Mouse (Mus musculus): ENCODE measurements around the gene Nol12. TPM values are rescaled to one million over a fixed set of nuclear protein-coding genes. Genes with fewer than 3 reads are reported as not detected.

The Nol12 gene
- polyA plus RNA-seq, 1 experiment: not detected

GRCm38 (mm10) chr15:78936403-78936802, 1.7 kb downstream of the Nol12 start:
- Histone ChIP-seq H3K4me3 (ENCODE audit: insufficient read depth, low read depth, low read length) (no peak overlapping the region), H3K27ac (ENCODE audit: insufficient read depth, low read depth, low read length) (no peak overlapping the region), H3K4me1 (ENCODE audit: control insufficient read depth, insufficient read depth, low read length) (peaks cover 11% of the 10 kb centered on the region)
- no peak for TF ChIP-seq CTCF (IDR thresholded peaks at IDR 0.05; ENCODE audit: insufficient read depth, low read depth, low read length)
- TF ChIP-seq POLR2A (IDR thresholded peaks at IDR 0.05; ENCODE audit: insufficient read depth, low read depth, low read length): no peak
- WGBS: 91% methylated on average over 12 of the region's 12 CpGs

DNA sequence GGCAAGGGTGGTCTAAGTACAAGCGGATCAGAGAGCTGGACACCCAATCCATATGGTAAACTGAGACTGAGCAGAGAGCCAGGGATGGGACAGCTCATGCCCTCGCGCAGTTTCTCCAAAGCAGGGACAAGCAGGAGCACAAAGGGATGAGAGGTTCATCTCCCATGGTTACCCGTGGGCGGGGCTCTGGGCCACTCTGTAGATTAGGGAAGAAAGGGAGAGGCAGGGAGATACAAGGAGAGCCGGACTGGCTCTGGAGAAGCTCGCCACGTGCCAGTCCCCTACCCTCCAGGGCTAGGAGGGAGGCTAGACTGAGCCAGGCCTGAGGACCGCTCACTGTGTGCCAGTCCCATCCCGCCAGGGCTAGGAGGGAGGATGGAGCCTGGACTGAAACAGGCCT, 2.6 kb downstream of the Nol12 start:
- Histone ChIP-seq H3K4me3 (ENCODE audit: insufficient read depth, low read depth, low read length) (no peak overlapping the region), H3K4me1 (ENCODE audit: control insufficient read depth, insufficient read depth, low read length) (peaks cover 11% of the 10 kb centered on the region), H3K27ac (ENCODE audit: insufficient read depth, low read depth, low read length) (no peak overlapping the region)
- TF ChIP-seq CTCF (IDR thresholded peaks at IDR 0.05; ENCODE audit: insufficient read depth, low read depth, low read length) (no peak), POLR2A (IDR thresholded peaks at IDR 0.05; ENCODE audit: insufficient read depth, low read depth, low read length) (no peak)
- WGBS: 81% methylated on average over 10 of the region's 10 CpGs

- Histone ChIP-seq H3K4me1 (ENCODE audit: control insufficient read depth, insufficient read depth, low read length) (peaks cover 14% of the 10 kb centered on the region), H3K27ac (ENCODE audit: insufficient read depth, low read depth, low read length) (no peak overlapping the region), H3K4me3 (ENCODE audit: insufficient read depth, low read depth, low read length) (no peak overlapping the region)
- TF ChIP-seq CTCF (IDR thresholded peaks at IDR 0.05; ENCODE audit: insufficient read depth, low read depth, low read length): no peak
- no peak for TF ChIP-seq POLR2A (IDR thresholded peaks at IDR 0.05; ENCODE audit: insufficient read depth, low read depth, low read length)
- 56% methylated on average over 2 of the region's 2 CpGs for WGBS
These were observed 3.2 kb downstream of the Nol12 start for GRCm38 (mm10) chr15:78937963-78938362.

DNA sequence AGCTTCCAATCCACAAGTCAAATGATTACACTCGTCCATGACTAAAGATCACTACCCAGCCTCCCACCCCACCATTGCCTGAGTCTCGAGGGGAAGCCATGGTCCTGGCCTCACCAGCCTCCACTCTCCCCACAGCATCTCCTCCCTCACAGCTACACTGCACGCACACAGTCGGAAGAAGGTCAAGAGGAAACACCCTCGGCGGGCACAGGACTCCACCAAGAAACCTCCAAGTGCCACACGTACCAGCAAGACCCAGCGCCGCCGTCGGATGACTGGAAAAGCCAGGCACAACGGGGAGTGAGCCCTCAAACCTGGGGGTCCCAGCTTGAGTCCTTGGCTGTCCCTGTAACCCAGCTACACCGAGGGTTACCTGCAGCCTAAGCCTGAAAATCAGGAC, 5.6 kb downstream of the Nol12 start:
- Histone ChIP-seq H3K27ac (ENCODE audit: insufficient read depth, low read depth, low read length) (no peak overlapping the region), H3K4me3 (ENCODE audit: insufficient read depth, low read depth, low read length) (no peak overlapping the region), H3K4me1 (ENCODE audit: control insufficient read depth, insufficient read depth, low read length) (peaks cover 14% of the 10 kb centered on the region)
- 94% methylated on average over 13 of the region's 13 CpGs for WGBS
- no peak for TF ChIP-seq POLR2A (IDR thresholded peaks at IDR 0.05; ENCODE audit: insufficient read depth, low read depth, low read length)

- no peak for TF ChIP-seq POLR2A (IDR thresholded peaks at IDR 0.05; ENCODE audit: insufficient read depth, low read depth, low read length)
- TF ChIP-seq CTCF (IDR thresholded peaks at IDR 0.05; ENCODE audit: insufficient read depth, low read depth, low read length): peak; percentile 89
- H3K4me1 ChIP-seq (ENCODE audit: control insufficient read depth, insufficient read depth, low read length): peaks cover 10% of the 10 kb centered on the region
- 1% methylated on average over 9 of the region's 9 CpGs for WGBS
- no peak overlapping the region for H3K27ac ChIP-seq (ENCODE audit: insufficient read depth, low read depth, low read length)
- peak overlapping the region; percentile 28 for H3K4me3 ChIP-seq (ENCODE audit: insufficient read depth, low read depth, low read length)
These were observed 7.9 kb downstream of the Nol12 start for GRCm38 (mm10) chr15:78942663-78943062.

DNA sequence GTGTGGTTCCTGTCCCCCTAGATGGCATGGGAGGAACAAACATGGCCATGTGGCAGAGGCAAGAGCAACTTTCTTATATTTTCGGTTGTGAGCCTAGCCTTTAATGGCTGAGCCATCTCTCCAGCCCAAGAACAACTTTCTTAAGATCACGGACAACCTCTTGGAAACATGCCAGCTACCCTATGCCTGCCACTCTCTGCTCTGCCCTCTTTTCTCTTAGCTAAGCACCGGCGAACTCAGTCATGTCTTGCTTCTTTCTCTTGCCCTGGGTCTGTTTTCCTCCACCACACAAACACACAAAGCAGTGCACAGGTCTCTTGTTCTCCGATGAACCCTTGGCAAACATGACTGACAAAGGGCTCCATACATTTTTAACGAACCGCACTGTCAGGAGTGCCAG, 11.5 kb downstream of the Nol12 start:
- Histone ChIP-seq H3K4me1 (ENCODE audit: control insufficient read depth, insufficient read depth, low read length) (peaks cover 14% of the 10 kb centered on the region), H3K4me3 (ENCODE audit: insufficient read depth, low read depth, low read length) (no peak overlapping the region), H3K27ac (ENCODE audit: insufficient read depth, low read depth, low read length) (no peak overlapping the region)
- 30% methylated on average over 7 of the region's 7 CpGs for WGBS
- no peak for TF ChIP-seq CTCF (IDR thresholded peaks at IDR 0.05; ENCODE audit: insufficient read depth, low read depth, low read length)
- no peak for TF ChIP-seq POLR2A (IDR thresholded peaks at IDR 0.05; ENCODE audit: insufficient read depth, low read depth, low read length)

GRCm38 (mm10) chr15:78947657-78948056, 12.9 kb downstream of the Nol12 start, which contains the start of gene Triobp:
Triobp (plus strand) TSS chr15:78947724.
- Histone ChIP-seq H3K4me1 (ENCODE audit: control insufficient read depth, insufficient read depth, low read length) (peaks cover 11% of the 10 kb centered on the region), H3K27ac (ENCODE audit: insufficient read depth, low read depth, low read length) (no peak within 1 kb of the TSS), H3K4me3 (ENCODE audit: insufficient read depth, low read depth, low read length) (peak within 1 kb of the TSS; percentile 44)
- under 1% methylated on average over 24 of the region's 24 CpGs for WGBS
- TF ChIP-seq CTCF (IDR thresholded peaks at IDR 0.05; ENCODE audit: insufficient read depth, low read depth, low read length): no peak
- no peak for TF ChIP-seq POLR2A (IDR thresholded peaks at IDR 0.05; ENCODE audit: insufficient read depth, low read depth, low read length)

GRCm38 (mm10) chr15:78948152-78948725, 13.5 kb downstream of the Nol12 start:
- Histone ChIP-seq H3K27ac (ENCODE audit: insufficient read depth, low read depth, low read length) (no peak overlapping the region), H3K4me1 (ENCODE audit: control insufficient read depth, insufficient read depth, low read length) (peaks cover 10% of the 10 kb centered on the region), H3K4me3 (ENCODE audit: insufficient read depth, low read depth, low read length) (peak overlapping the region; percentile 44)
- TF ChIP-seq POLR2A (IDR thresholded peaks at IDR 0.05; ENCODE audit: insufficient read depth, low read depth, low read length) (no peak), CTCF (IDR thresholded peaks at IDR 0.05; ENCODE audit: insufficient read depth, low read depth, low read length) (no peak)
- 7% methylated on average over 11 of the region's 11 CpGs for WGBS

- Histone ChIP-seq H3K4me1 (ENCODE audit: control insufficient read depth, insufficient read depth, low read length) (peaks cover 10% of the 10 kb centered on the region), H3K27ac (ENCODE audit: insufficient read depth, low read depth, low read length) (no peak overlapping the region), H3K4me3 (ENCODE audit: insufficient read depth, low read depth, low read length) (no peak overlapping the region)
- 97% methylated on average over 3 of the region's 3 CpGs for WGBS
- TF ChIP-seq POLR2A (IDR thresholded peaks at IDR 0.05; ENCODE audit: insufficient read depth, low read depth, low read length) (no peak), CTCF (IDR thresholded peaks at IDR 0.05; ENCODE audit: insufficient read depth, low read depth, low read length) (no peak)
These were observed 14.2 kb downstream of the Nol12 start for GRCm38 (mm10) chr15:78948883-78949282.

- no peak overlapping the region for H3K27ac ChIP-seq (ENCODE audit: insufficient read depth, low read depth, low read length)
- 74% methylated on average over 3 of the region's 3 CpGs for WGBS
- H3K4me3 ChIP-seq (ENCODE audit: insufficient read depth, low read depth, low read length): no peak overlapping the region
- no peak for TF ChIP-seq POLR2A (IDR thresholded peaks at IDR 0.05; ENCODE audit: insufficient read depth, low read depth, low read length)
- peaks cover 5% of the 10 kb centered on the region; the same call in 1 of the 2 replicates for H3K4me1 ChIP-seq (ENCODE audit: control insufficient read depth, insufficient read depth, low read length)
These were observed 20.9 kb downstream of the Nol12 start for GRCm38 (mm10) chr15:78955663-78956062.
